Mouse (Mus musculus) limb, embryonic 12.5 days (tissue): ENCODE measurements around the gene Brms1. TPM values are rescaled to one million over a fixed set of nuclear protein-coding genes. Genes with fewer than 3 reads are reported as not detected.
A peak's percentile ranks its signal among the peaks of the same experiment; 100 is the strongest.

Experiments used
- ATAC-seq: fragments of 200-750 bp; cut with Nextera tagmentation; 2 replicates; pipeline ENCODE4 v1.8.0; 2017; ENCODE audit warnings: low read depth, moderate TSS enrichment; ENCODE audit not compliant: insufficient number of reproducible peaks, insufficient read depth, low FRiP score, low TSS enrichment
- H3K27ac ChIP-seq: fragments of 300-500 bp; sonication (generic); 2 replicates; pipeline ENCODE4 v1.5.1; 2016; ENCODE audit warnings: mild to moderate bottlenecking, moderate library complexity
- H3K27me3 ChIP-seq: fragments of 300-500 bp; sonication (generic); 2 replicates; pipeline ENCODE4 v1.6.1; 2016; ENCODE audit warnings: mild to moderate bottlenecking, moderate library complexity
- H3K36me3 ChIP-seq: fragments of 300-500 bp; sonication (generic); 2 replicates; pipeline ENCODE4 v1.6.1; 2016; ENCODE audit warnings: mild to moderate bottlenecking, moderate library complexity
- H3K4me1 ChIP-seq: fragments of 300-500 bp; sonication (generic); replicated peaks from 2 replicates; pipeline ENCODE4 v1.6.1; 2016
- H3K4me2 ChIP-seq: fragments of 300-500 bp; sonication (generic); 2 replicates; pipeline ENCODE4 v1.6.1; 2016; ENCODE audit warnings: mild to moderate bottlenecking, moderate library complexity
- H3K4me3 ChIP-seq: fragments of 300-500 bp; sonication (generic); replicated peaks from 2 replicates; pipeline ENCODE4 v1.5.1; 2016; ENCODE audit warnings: mild to moderate bottlenecking
- H3K9ac ChIP-seq: fragments of 300-500 bp; sonication (generic); replicated peaks from 2 replicates; pipeline ENCODE4 v1.6.1; 2016; ENCODE audit warnings: mild to moderate bottlenecking, moderate library complexity
- H3K9me3 ChIP-seq: fragments of 300-500 bp; sonication (generic); 2 replicates; pipeline ENCODE4 v1.6.1; 2016; ENCODE audit warnings: mild to moderate bottlenecking, moderate library complexity
- WGBS: fragments of 180-500 bp; shearing (Covaris S2); methylation state at CpG from one replicate; pipeline ENCODE4 v1.1.7; 2016; 5-methylcytosine and 5-hydroxymethylcytosine counted together
- polyA plus RNA-seq: library from polyadenylated mRNA; unstranded; fragments of >200 nt; fragmentation: Nextera tagmentation; extraction: Ambion mirVana; gene quantifications from 2 replicates; pipeline ENCODE4 v1.2.1, GENCODE M21; 2016

Gene Brms1
- polyA plus RNA-seq, 1 experiment from 2014 or later: 48.3 TPM

DNA sequence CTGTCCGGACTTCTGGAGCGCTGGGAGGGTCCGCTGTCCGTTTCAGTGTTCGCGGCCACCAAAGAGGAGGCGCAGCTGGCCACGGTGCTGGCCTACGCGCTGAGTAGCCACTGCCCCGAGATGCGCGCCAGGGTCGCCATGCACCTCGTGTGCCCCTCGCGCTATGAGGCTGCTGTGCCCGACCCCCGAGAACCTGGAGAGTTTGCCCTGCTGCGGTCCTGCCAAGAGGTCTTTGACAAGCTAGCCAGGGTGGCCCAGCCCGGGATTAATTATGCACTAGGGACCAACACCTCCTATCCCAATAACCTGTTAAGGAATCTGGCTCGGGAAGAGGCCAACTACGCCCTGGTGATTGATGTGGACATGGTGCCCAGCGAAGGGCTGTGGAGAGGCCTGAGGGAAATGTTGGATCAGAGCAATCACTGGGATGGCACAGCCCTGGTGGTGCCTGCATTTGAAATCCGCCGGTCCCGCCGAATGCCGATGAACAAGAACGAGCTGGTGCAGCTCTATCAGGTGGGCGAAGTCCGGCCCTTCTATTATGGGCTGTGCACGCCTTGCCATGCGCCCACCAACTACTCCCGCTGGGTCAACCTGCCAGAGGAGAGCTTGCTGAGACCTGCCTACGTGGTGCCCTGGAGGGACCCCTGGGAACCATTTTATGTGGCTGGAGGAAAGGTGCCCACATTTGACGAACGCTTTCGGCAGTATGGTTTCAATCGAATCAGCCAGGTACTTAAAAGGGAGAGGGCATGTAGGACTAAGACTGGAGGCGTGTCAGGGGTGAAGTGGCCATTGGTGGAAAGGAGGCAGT lies 1.6 kb upstream of the Brms1 start:
- Histone ChIP-seq H3K4me2 (peak overlapping the region; percentile 98), H3K9ac (peak overlapping the region; percentile 78), H3K9me3 (no peaks in the 10 kb centered on the region), H3K27ac (peak overlapping the region; percentile 87; the same call in 1 of the 2 replicates), H3K36me3 (peaks cover 23% of the 10 kb centered on the region; the same call in 1 of the 2 replicates), H3K4me1 (peaks cover 35% of the 10 kb centered on the region), H3K27me3 (no peaks in the 10 kb centered on the region), H3K4me3 (peak overlapping the region; percentile 85)
- 12% methylated on average over 41 of the region's 41 CpGs for WGBS
- peak; percentile 24; the same call in 1 of the 2 replicates for ATAC-seq

GRCm38 (mm10) chr19:5041588-5041987 lies 434 bp downstream of the Brms1 start:
- WGBS: 3% methylated on average over 16 of the region's 16 CpGs
- H3K27ac ChIP-seq: no peak overlapping the region
- H3K27me3 ChIP-seq: no peaks in the 10 kb centered on the region
- peak overlapping the region; percentile 75 for H3K9ac ChIP-seq
- H3K4me2 ChIP-seq: peak overlapping the region; percentile 98
- ATAC-seq: no peak
- H3K36me3 ChIP-seq: peaks cover 28% of the 10 kb centered on the region
- peak overlapping the region; percentile 85 for H3K4me3 ChIP-seq
- peaks cover 35% of the 10 kb centered on the region for H3K4me1 ChIP-seq
- H3K9me3 ChIP-seq: no peaks in the 10 kb centered on the region

- Histone ChIP-seq H3K27ac (no peak overlapping the region), H3K36me3 (peaks cover 60% of the 10 kb centered on the region), H3K4me1 (peaks cover 23% of the 10 kb centered on the region), H3K4me3 (no peak overlapping the region), H3K27me3 (peaks cover 12% of the 10 kb centered on the region), H3K9ac (no peak overlapping the region), H3K4me2 (no peak overlapping the region), H3K9me3 (no peaks in the 10 kb centered on the region)
- WGBS: 75% methylated on average over 4 of the region's 4 CpGs
- ATAC-seq: no peak
These were observed 4.4 kb downstream of the Brms1 start for GRCm38 (mm10) chr19:5045531-5045930.

GRCm38 (mm10) chr19:5048138-5049056 lies 7.2 kb downstream of the Brms1 start:
- WGBS: 86% methylated on average over 14 of the region's 14 CpGs
- H3K36me3 ChIP-seq: peaks cover 51% of the 10 kb centered on the region
- ATAC-seq: no peak

GRCm38 (mm10) chr19:5049325-5049724 lies 8.2 kb downstream of the Brms1 start:
- no peak overlapping the region for H3K4me3 ChIP-seq
- no peak overlapping the region for H3K9ac ChIP-seq
- H3K9me3 ChIP-seq: no peaks in the 10 kb centered on the region
- no peak overlapping the region for H3K27ac ChIP-seq
- no peak for ATAC-seq
- H3K27me3 ChIP-seq: peaks cover 49% of the 10 kb centered on the region
- H3K4me2 ChIP-seq: no peak overlapping the region
- H3K4me1 ChIP-seq: peaks cover 29% of the 10 kb centered on the region
- WGBS: 84% methylated on average over 6 of the region's 6 CpGs
- peaks cover 42% of the 10 kb centered on the region for H3K36me3 ChIP-seq

More at GRCm38 (mm10) chr19:5048138-5049056, 7.2 kb downstream of the Brms1 start:
- Histone ChIP-seq H3K4me2 (no peak overlapping the region), H3K4me1 (peaks cover 29% of the 10 kb centered on the region), H3K27ac (no peak overlapping the region), H3K4me3 (no peak overlapping the region), H3K9ac (no peak overlapping the region), H3K9me3 (no peaks in the 10 kb centered on the region), H3K27me3 (peaks cover 41% of the 10 kb centered on the region)

DNA sequence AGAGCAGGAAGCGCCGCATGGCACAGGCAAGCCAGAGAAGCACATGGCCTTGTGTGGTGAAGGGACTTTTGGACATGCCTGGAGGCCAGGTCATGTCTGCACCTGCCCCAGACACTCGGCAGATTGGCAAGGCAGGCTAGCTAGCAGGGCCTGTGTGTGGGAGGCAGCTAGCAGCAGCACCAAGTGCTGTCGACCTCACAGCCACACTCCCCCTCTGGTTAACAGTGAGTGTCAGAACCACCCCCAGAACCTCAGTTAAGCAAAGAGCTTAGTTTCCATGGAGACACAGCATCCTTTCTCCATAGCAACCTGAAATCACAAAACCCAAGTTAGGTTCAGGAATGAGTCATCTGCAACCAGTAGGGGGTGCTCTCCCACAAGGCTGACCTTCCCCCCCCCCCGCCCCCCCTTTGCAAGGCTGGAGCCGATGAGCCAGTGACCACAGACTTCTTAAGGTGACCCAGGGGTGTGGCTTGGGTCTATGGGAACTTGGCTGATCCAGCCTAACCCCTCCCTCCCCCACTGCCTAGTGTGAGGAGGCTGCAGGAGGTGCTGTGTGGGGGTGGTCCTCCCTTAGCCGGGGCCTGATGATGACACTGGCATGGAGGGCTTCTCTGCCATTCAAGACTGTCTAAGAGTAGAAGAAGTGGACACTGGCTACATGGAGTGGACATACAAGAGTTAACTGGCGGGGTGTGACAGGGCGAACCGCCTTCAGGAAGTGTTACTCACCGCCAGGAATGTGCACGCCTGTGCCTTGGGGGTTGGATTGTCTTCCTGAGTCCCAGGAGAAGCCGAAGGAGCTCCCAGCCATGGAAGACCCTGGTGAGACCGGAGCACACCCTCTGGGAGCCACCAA lies 9.1 kb downstream of the Brms1 start, which contains the start of gene Rin1:
Gene Rin1 (plus strand): TSS at position 435 of the 859 bp plus-strand sequence.
- Histone ChIP-seq H3K27me3 (peaks cover 49% of the 10 kb centered on the region), H3K4me2 (peak within 1 kb of the TSS; percentile 36), H3K9me3 (no peaks in the 10 kb centered on the region), H3K4me1 (peaks cover 29% of the 10 kb centered on the region), H3K4me3 (peak within 1 kb of the TSS; percentile 17), H3K9ac (peak within 1 kb of the TSS; percentile 23; the same call in 1 of the 2 replicates), H3K36me3 (peaks cover 41% of the 10 kb centered on the region), H3K27ac (no peak within 1 kb of the TSS)
- no peak for ATAC-seq
- WGBS: 16% methylated on average over 14 of the region's 14 CpGs

DNA sequence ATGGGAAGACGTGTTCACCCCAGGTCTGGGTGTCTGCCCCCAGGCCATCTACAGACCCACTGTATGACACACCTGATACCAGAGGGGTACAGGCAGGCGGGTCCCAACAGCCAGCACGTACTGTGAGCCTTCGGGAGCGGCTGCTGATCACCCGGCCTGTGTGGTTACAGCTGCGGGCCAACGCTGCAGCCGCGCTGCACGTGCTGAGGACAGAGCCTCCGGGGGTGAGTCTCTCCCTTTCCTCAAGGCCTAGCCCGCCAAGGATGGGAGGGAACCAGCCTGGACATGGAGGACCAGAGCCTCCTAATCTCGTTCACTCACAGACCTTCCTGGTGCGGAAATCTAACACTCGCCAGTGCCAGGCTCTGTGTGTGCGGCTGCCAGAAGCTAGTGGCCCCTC lies 9.9 kb downstream of the Brms1 start:
- H3K27me3 ChIP-seq: peaks cover 49% of the 10 kb centered on the region
- peaks cover 29% of the 10 kb centered on the region for H3K4me1 ChIP-seq

GRCm38 (mm10) chr19:5051515-5051914 lies 10.4 kb downstream of the Brms1 start:
- H3K36me3 ChIP-seq: peaks cover 33% of the 10 kb centered on the region
- H3K4me3 ChIP-seq: 0 out of 2 replicates have a peak overlapping the region, but pooled peaks have one; percentile 17
- peak overlapping the region; percentile 36; the same call in 1 of the 2 replicates for H3K4me2 ChIP-seq
- 40% methylated on average over 3 of the region's 3 CpGs for WGBS
- no peak for ATAC-seq
- no peak overlapping the region for H3K27ac ChIP-seq
- peaks cover 34% of the 10 kb centered on the region for H3K4me1 ChIP-seq
- peaks cover 49% of the 10 kb centered on the region for H3K27me3 ChIP-seq
- no peak overlapping the region for H3K9ac ChIP-seq
- no peaks in the 10 kb centered on the region for H3K9me3 ChIP-seq

More for the DNA sequence above, 9.9 kb downstream of the Brms1 start:
- no peaks in the 10 kb centered on the region for H3K9me3 ChIP-seq
- H3K36me3 ChIP-seq: peaks cover 38% of the 10 kb centered on the region
- peak overlapping the region; percentile 36 for H3K4me2 ChIP-seq
- peak; percentile 16; the same call in 1 of the 2 replicates for ATAC-seq
- H3K9ac ChIP-seq: peak overlapping the region; percentile 23; the same call in 1 of the 2 replicates
- peak overlapping the region; percentile 17 for H3K4me3 ChIP-seq
- H3K27ac ChIP-seq: no peak overlapping the region
- 6% methylated on average over 17 of the region's 17 CpGs for whole genome bisulfite sequencing

GRCm38 (mm10) chr19:5052166-5052822 lies 11.1 kb downstream of the Brms1 start:
- Histone ChIP-seq H3K4me2 (no peak overlapping the region; the same call in 1 of the 2 replicates), H3K36me3 (peaks cover 25% of the 10 kb centered on the region), H3K9ac (no peak overlapping the region), H3K27me3 (peaks cover 49% of the 10 kb centered on the region), H3K27ac (no peak overlapping the region), H3K9me3 (no peaks in the 10 kb centered on the region), H3K4me3 (peak overlapping the region; percentile 5; the same call in 1 of the 2 replicates), H3K4me1 (peaks cover 41% of the 10 kb centered on the region)
- no peak for ATAC-seq
- 26% methylated on average over 25 of the region's 25 CpGs for WGBS

- Histone ChIP-seq H3K27ac (no peak overlapping the region), H3K9ac (no peak overlapping the region), H3K36me3 (peaks cover 19% of the 10 kb centered on the region), H3K27me3 (peaks cover 49% of the 10 kb centered on the region), H3K4me1 (peaks cover 41% of the 10 kb centered on the region), H3K4me2 (no peak overlapping the region), H3K9me3 (no peaks in the 10 kb centered on the region), H3K4me3 (no peak overlapping the region)
- no peak for ATAC-seq
- 50% methylated on average over 17 of the region's 17 CpGs for WGBS
These were observed 11.7 kb downstream of the Brms1 start for GRCm38 (mm10) chr19:5052853-5053252.
